Mouse (Mus musculus): ENCODE measurements around the gene Tbxas1.

- TF ChIP-seq CTCF (IDR thresholded peaks at IDR 0.05; ENCODE audit: low read depth) (no peak), EP300 (optimal IDR thresholded peaks at IDR 0.05) (no peak)
Measured at GRCm38 (mm10) chr6:39019219-39019618, 144.0 kb downstream of the Tbxas1 start.
